22 mouse cellular contexts compared by ENCODE assay signal in the genomic region with DNA sequence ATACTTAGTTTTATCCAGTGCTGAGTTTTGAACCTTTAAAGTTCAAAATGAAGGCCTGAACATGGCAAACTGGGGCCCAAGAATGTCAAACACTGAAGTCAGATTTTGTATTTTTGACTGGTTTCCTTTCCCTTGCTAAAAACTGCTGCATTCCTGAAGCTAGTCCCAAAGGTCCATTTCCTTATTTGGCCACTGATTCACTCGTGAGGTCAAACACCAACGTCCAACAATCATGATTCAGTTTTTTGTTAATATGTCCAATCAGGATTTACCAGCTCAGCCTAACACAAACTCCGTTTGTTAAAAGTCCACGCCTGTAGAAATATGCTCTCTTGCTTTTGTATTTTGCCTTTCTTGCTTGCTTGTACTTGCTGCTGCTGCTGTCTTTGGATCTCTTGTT. TPM values are rescaled to one million over a fixed set of nuclear protein-coding genes. Genes with fewer than 3 reads are reported as not detected.
"Had no signal": no experiment of that assay in that cellular context is flagged by ENCODE, and none has a peak within 500 bp of the region (broad histone marks: within the 10 kb centered on the region; RNA-seq: fewer than 3 reads in every experiment).

No protein-coding gene starts in this region.

- H3K4me1 ChIP-seq: kidney, embryonic 15.5 days; liver, embryonic 13.5 days; midbrain, embryonic 12.5 days; midbrain, embryonic 15.5 days; neural tube, embryonic 13.5 days had no signal

- DNase-seq: kidney, adult 18-20 months; kidney, postnatal 36 days; layer of hippocampus, adult 9-11 months; liver, embryonic 13.5 days; lung, adult 2 months; lung, postnatal 14 days; lung, postnatal 4 days; retina, postnatal 1 day; right cerebral cortex, postnatal 25 days; thymus, adult 18-20 months; thymus, postnatal 36 days had no signal

- H3K9ac ChIP-seq: kidney, embryonic 15.5 days; liver, embryonic 13.5 days; midbrain, embryonic 12.5 days; midbrain, embryonic 15.5 days; neural tube, embryonic 13.5 days had no signal

- H3K9me3 ChIP-seq: kidney, embryonic 15.5 days; liver, embryonic 13.5 days; midbrain, embryonic 12.5 days; midbrain, embryonic 15.5 days; neural tube, embryonic 13.5 days had no signal

- H3K4me2 ChIP-seq: kidney, embryonic 15.5 days; liver, embryonic 13.5 days; midbrain, embryonic 12.5 days; midbrain, embryonic 15.5 days; neural tube, embryonic 13.5 days had no signal

- ATAC-seq: intestine, embryonic 16.5 days; midbrain, embryonic 15.5 days had no signal

- H3K27ac ChIP-seq: kidney, embryonic 15.5 days; liver, embryonic 13.5 days; midbrain, embryonic 12.5 days; midbrain, embryonic 15.5 days; neural tube, embryonic 13.5 days had no signal

- H3K4me3 ChIP-seq: kidney, embryonic 15.5 days; liver, embryonic 13.5 days; midbrain, embryonic 12.5 days; midbrain, embryonic 15.5 days; neural tube, embryonic 13.5 days had no signal

- H3K36me3 ChIP-seq: kidney, embryonic 15.5 days; liver, embryonic 13.5 days; midbrain, embryonic 12.5 days; midbrain, embryonic 15.5 days; neural tube, embryonic 13.5 days had no signal

- H3K27me3 ChIP-seq: kidney, embryonic 15.5 days; liver, embryonic 13.5 days; midbrain, embryonic 12.5 days; midbrain, embryonic 15.5 days; neural tube, embryonic 13.5 days had no signal

RNA-seq across cellular contexts. Expression of a gene that starts 31.0 kb away (rescaled TPM):
- total RNA-seq: layer of hippocampus, adult 18-20 months; layer of hippocampus, postnatal 25 days; left cerebral cortex, adult 18-20 months had no signal
- polyA plus RNA-seq: kidney, embryonic 15.5 days; limb, embryonic 11.5 days; liver, adult 2 months; midbrain, embryonic 12.5 days; midbrain, embryonic 15.5 days; neural tube, embryonic 13.5 days; testis, adult 2 months had no signal
